ENCODE assay signal across 24 mouse cellular contexts in genomic region chr10:121954877-121955276, GRCm38 (mm10).
DNase-seq lines count a peak whose midpoint lies in the region; ATAC-seq and TF ChIP-seq lines count a peak whose summit lies in the region.
"Had no signal": no experiment of that assay in that cellular context is flagged by ENCODE, and none has a peak within 500 bp of the region (broad histone marks: within the 10 kb centered on the region; RNA-seq: fewer than 3 reads in every experiment).

No protein-coding gene starts in this region.

- no peak overlapping the region for H3K27ac ChIP-seq in forebrain, embryonic 14.5 days (ENCODE audit: low read depth, low read length)
- no peak overlapping the region for H3K27ac ChIP-seq in forebrain, embryonic 12.5 days
- H3K27ac ChIP-seq in forebrain, postnatal 0 days (ENCODE audit: low read depth, low read length), result no peak overlapping the region
- no peak overlapping the region for H3K27ac ChIP-seq in forebrain, embryonic 13.5 days
- peak overlapping the region; percentile 58; the same call in 1 of the 2 replicates for H3K27ac ChIP-seq in kidney, embryonic 15.5 days
- H3K27ac ChIP-seq: heart, embryonic 15.5 days; hindbrain, embryonic 10.5 days had no signal

- H3K9ac ChIP-seq in forebrain, embryonic 14.5 days (ENCODE audit: low read length), result no peak overlapping the region
- no peak overlapping the region for H3K9ac ChIP-seq in forebrain, embryonic 12.5 days
- no peak overlapping the region for H3K9ac ChIP-seq in forebrain, postnatal 0 days
- no peak overlapping the region for H3K9ac ChIP-seq in forebrain, embryonic 13.5 days
- no peak overlapping the region for H3K9ac ChIP-seq in kidney, embryonic 15.5 days
- H3K9ac ChIP-seq: heart, embryonic 12.5 days; heart, embryonic 15.5 days; hindbrain, embryonic 15.5 days had no signal

- TF ChIP-seq CTCF in forebrain, postnatal 0 days (IDR thresholded peaks at IDR 0.05; ENCODE audit: low read depth), result no peak
- no peak for TF ChIP-seq CTCF in brain, embryonic 14.5 days (IDR thresholded peaks at IDR 0.05; ENCODE audit: borderline replicate concordance, extremely low read depth, insufficient read depth, insufficient read length)

- DNase-seq in forebrain, embryonic 14.5 days (ENCODE audit: low spot score), result peak; percentile 45
- DNase-seq in forebrain, postnatal 0 days, result peak; percentile 54
- no peak for DNase-seq in kidney, postnatal 25 days
- DNase-seq in brain, embryonic 14.5 days (ENCODE audit: low read depth), result peak; percentile 41
- DNase-seq in ovary, postnatal 36 days (ENCODE audit: low spot score), result no peak
- DNase-seq: adrenal gland, adult 2 months; adrenal gland, postnatal 14 days; cerebellum, adult 11-12 months; cerebellum, adult 9-11 months; gastrocnemius, postnatal 25 days; heart, adult 18-20 months; heart, postnatal 10 days; heart, postnatal 36 days; kidney, adult 2 months had no signal

- no peak for TF ChIP-seq POLR2A in brain, embryonic 14.5 days (IDR thresholded peaks at IDR 0.05; ENCODE audit: borderline replicate concordance, extremely low read depth, insufficient read depth, insufficient read length, poor library complexity, severe bottlenecking)

- no peak for ATAC-seq in forebrain, embryonic 14.5 days
- no peak for ATAC-seq in forebrain, embryonic 12.5 days (ENCODE audit: low FRiP score)
- peak; percentile 56 for ATAC-seq in forebrain, postnatal 0 days
- ATAC-seq in forebrain, embryonic 13.5 days, result no peak
- ATAC-seq in kidney, embryonic 15.5 days (replicated peaks; ENCODE audit: low FRiP score), result no peak
- ATAC-seq: CD4-positive, CD25-positive, alpha-beta regulatory T cell, adult 4 months; inflammation-experienced regulatory T-cells, adult 6 months; intestine, embryonic 16.5 days had no signal

- H3K4me1 ChIP-seq in forebrain, embryonic 14.5 days (ENCODE audit: control insufficient read depth, insufficient read depth, low read length), result no peaks in the 10 kb centered on the region
- peaks cover 9% of the 10 kb centered on the region; the same call in 1 of the 2 replicates for H3K4me1 ChIP-seq in forebrain, embryonic 12.5 days
- H3K4me1 ChIP-seq in forebrain, postnatal 0 days (ENCODE audit: insufficient read depth), result peaks cover 13% of the 10 kb centered on the region
- H3K4me1 ChIP-seq in forebrain, embryonic 13.5 days, result peaks cover 13% of the 10 kb centered on the region; the same call in 1 of the 2 replicates
- H3K4me1 ChIP-seq in kidney, embryonic 15.5 days, result peaks cover 20% of the 10 kb centered on the region
- H3K4me1 ChIP-seq: heart, embryonic 15.5 days had no signal

- 78% methylated on average over 6 of the region's 6 CpGs for WGBS in forebrain, embryonic 14.5 days
- 86% methylated on average over 6 of the region's 6 CpGs for WGBS in forebrain, embryonic 12.5 days
- 60% methylated on average over 6 of the region's 6 CpGs for WGBS in forebrain, postnatal 0 days
- WGBS in forebrain, embryonic 13.5 days, result 83% methylated on average over 6 of the region's 6 CpGs
- 60% methylated on average over 6 of the region's 6 CpGs for WGBS in kidney, embryonic 15.5 days

- no peak overlapping the region for H3K4me3 ChIP-seq in forebrain, embryonic 14.5 days (ENCODE audit: low read depth, low read length)
- H3K4me3 ChIP-seq in forebrain, embryonic 12.5 days (replicated peaks), result no peak overlapping the region
- no peak overlapping the region for H3K4me3 ChIP-seq in forebrain, postnatal 0 days (ENCODE audit: low read depth, low read length)
- H3K4me3 ChIP-seq in forebrain, embryonic 13.5 days, result no peak overlapping the region
- no peak overlapping the region for H3K4me3 ChIP-seq in kidney, embryonic 15.5 days (replicated peaks)
- H3K4me3 ChIP-seq: heart, embryonic 12.5 days; heart, embryonic 15.5 days; hindbrain, embryonic 10.5 days; hindbrain, embryonic 15.5 days had no signal

- no peaks in the 10 kb centered on the region for H3K9me3 ChIP-seq in forebrain, embryonic 14.5 days (replicated peaks; ENCODE audit: control insufficient read depth, low read length)
- no peaks in the 10 kb centered on the region for H3K9me3 ChIP-seq in forebrain, embryonic 12.5 days
- no peaks in the 10 kb centered on the region for H3K9me3 ChIP-seq in forebrain, postnatal 0 days (ENCODE audit: low read length)
- no peaks in the 10 kb centered on the region for H3K9me3 ChIP-seq in forebrain, embryonic 13.5 days (replicated peaks)
- no peaks in the 10 kb centered on the region for H3K9me3 ChIP-seq in kidney, embryonic 15.5 days (replicated peaks)
- H3K9me3 ChIP-seq: heart, embryonic 15.5 days; hindbrain, embryonic 10.5 days; hindbrain, embryonic 15.5 days had no signal

- no peak overlapping the region for H3K4me2 ChIP-seq in forebrain, embryonic 14.5 days (ENCODE audit: low read length)
- no peak overlapping the region for H3K4me2 ChIP-seq in forebrain, embryonic 12.5 days
- no peak overlapping the region for H3K4me2 ChIP-seq in forebrain, postnatal 0 days (ENCODE audit: low read depth)
- H3K4me2 ChIP-seq in forebrain, embryonic 13.5 days, result no peak overlapping the region
- no peak overlapping the region for H3K4me2 ChIP-seq in kidney, embryonic 15.5 days
- H3K4me2 ChIP-seq: heart, embryonic 12.5 days; heart, embryonic 15.5 days; hindbrain, embryonic 15.5 days had no signal

- no peaks in the 10 kb centered on the region for H3K27me3 ChIP-seq in forebrain, embryonic 14.5 days (replicated peaks; ENCODE audit: control insufficient read depth, insufficient read depth, low read length)
- no peaks in the 10 kb centered on the region for H3K27me3 ChIP-seq in forebrain, embryonic 12.5 days
- no peaks in the 10 kb centered on the region for H3K27me3 ChIP-seq in forebrain, postnatal 0 days (ENCODE audit: insufficient read depth, low read length)
- H3K27me3 ChIP-seq in forebrain, embryonic 13.5 days, result no peaks in the 10 kb centered on the region
- no peaks in the 10 kb centered on the region for H3K27me3 ChIP-seq in kidney, embryonic 15.5 days
- H3K27me3 ChIP-seq: heart, embryonic 12.5 days; heart, embryonic 15.5 days; hindbrain, embryonic 15.5 days had no signal

- no peaks in the 10 kb centered on the region for H3K36me3 ChIP-seq in forebrain, embryonic 14.5 days (ENCODE audit: control insufficient read depth, insufficient read depth, low read length)
- no peaks in the 10 kb centered on the region for H3K36me3 ChIP-seq in forebrain, embryonic 12.5 days (replicated peaks)
- no peaks in the 10 kb centered on the region for H3K36me3 ChIP-seq in forebrain, postnatal 0 days (ENCODE audit: insufficient read depth)
- no peaks in the 10 kb centered on the region for H3K36me3 ChIP-seq in forebrain, embryonic 13.5 days (ENCODE audit: poor library complexity, severe bottlenecking)
- no peaks in the 10 kb centered on the region for H3K36me3 ChIP-seq in kidney, embryonic 15.5 days
- H3K36me3 ChIP-seq: heart, embryonic 12.5 days; heart, embryonic 15.5 days; hindbrain, embryonic 10.5 days; hindbrain, embryonic 15.5 days had no signal

Comparison
In these comparisons a context has a peak if more than half of its experiments do, and no peak if none do; other contexts are left out.
1. DNase-seq: peak in forebrain, embryonic 14.5 days (single experiment), forebrain, postnatal 0 days (single experiment) and brain, embryonic 14.5 days (single experiment); none in kidney, postnatal 25 days (0 of 2) and ovary, postnatal 36 days (single experiment).